Mouse (Mus musculus): ENCODE results near the gene A830031A19Rik.

Gene A830031A19Rik

GRCm38 (mm10) chr11:24074634-24075104, at the start of gene A830031A19Rik:
Gene A830031A19Rik (minus strand): TSS chr11:24075054.
- no peak for DNase-seq (ENCODE audit: low spot score in 2 of 2)

- DNase-seq (ENCODE audit: low spot score in 2 of 2): no peak
Observed at GRCm38 (mm10) chr11:24123991-24124390, 49.1 kb upstream of the A830031A19Rik start.

- no peak for DNase-seq (ENCODE audit: low spot score in 2 of 2)
Observed at GRCm38 (mm10) chr11:24122899-24123298, 48.0 kb upstream of the A830031A19Rik start.

- no peak for DNase-seq (ENCODE audit: low spot score in 2 of 2)
Observed at GRCm38 (mm10) chr11:24121136-24121535, 46.3 kb upstream of the A830031A19Rik start.

- no peak for DNase-seq (ENCODE audit: low spot score in 2 of 2)
Observed at GRCm38 (mm10) chr11:24116582-24117318, 41.9 kb upstream of the A830031A19Rik start.

GRCm38 (mm10) chr11:24116041-24116440, 41.2 kb upstream of the A830031A19Rik start:
- DNase-seq (ENCODE audit: low spot score in 2 of 2): no peak

GRCm38 (mm10) chr11:24115017-24115752, 40.3 kb upstream of the A830031A19Rik start:
- DNase-seq (ENCODE audit: low spot score in 2 of 2): no peak

GRCm38 (mm10) chr11:24111720-24112119, 36.9 kb upstream of the A830031A19Rik start:
- no peak for DNase-seq (ENCODE audit: low spot score in 2 of 2)

- DNase-seq (ENCODE audit: low spot score in 2 of 2): no peak
Observed at GRCm38 (mm10) chr11:24110113-24110512, 35.3 kb upstream of the A830031A19Rik start.

- DNase-seq (ENCODE audit: low spot score in 2 of 2): no peak
Observed at GRCm38 (mm10) chr11:24109388-24109787, 34.5 kb upstream of the A830031A19Rik start.

- DNase-seq (ENCODE audit: low spot score in 2 of 2): no peak
Observed at GRCm38 (mm10) chr11:24108974-24109373, 34.1 kb upstream of the A830031A19Rik start.

GRCm38 (mm10) chr11:24107414-24107813, 32.6 kb upstream of the A830031A19Rik start:
- no peak for DNase-seq (ENCODE audit: low spot score in 2 of 2)

GRCm38 (mm10) chr11:24103128-24103742, 28.4 kb upstream of the A830031A19Rik start:
- no peak for DNase-seq (ENCODE audit: low spot score in 2 of 2)

GRCm38 (mm10) chr11:24102372-24102771, 27.5 kb upstream of the A830031A19Rik start:
- no peak for DNase-seq (ENCODE audit: low spot score in 2 of 2)

GRCm38 (mm10) chr11:24101625-24102024, 26.8 kb upstream of the A830031A19Rik start:
- no peak for DNase-seq (ENCODE audit: low spot score in 2 of 2)

- DNase-seq (ENCODE audit: low spot score in 2 of 2): no peak
Observed at GRCm38 (mm10) chr11:24100449-24101070, 25.7 kb upstream of the A830031A19Rik start.

- no peak for DNase-seq (ENCODE audit: low spot score in 2 of 2)
Observed at GRCm38 (mm10) chr11:24099886-24100293, 25.0 kb upstream of the A830031A19Rik start.

GRCm38 (mm10) chr11:24099215-24099614, 24.4 kb upstream of the A830031A19Rik start:
- no peak for DNase-seq (ENCODE audit: low spot score in 2 of 2)

- DNase-seq (ENCODE audit: low spot score in 2 of 2): no peak
Observed at GRCm38 (mm10) chr11:24098662-24099061, 23.8 kb upstream of the A830031A19Rik start.

GRCm38 (mm10) chr11:24098069-24098468, 23.2 kb upstream of the A830031A19Rik start:
- DNase-seq (ENCODE audit: low spot score in 2 of 2): no peak

- DNase-seq (ENCODE audit: low spot score in 2 of 2): no peak
Observed at GRCm38 (mm10) chr11:24097026-24097425, 22.2 kb upstream of the A830031A19Rik start.

- no peak for DNase-seq (ENCODE audit: low spot score in 2 of 2)
Observed at GRCm38 (mm10) chr11:24096483-24096882, 21.6 kb upstream of the A830031A19Rik start.
